Mouse (Mus musculus) layer of hippocampus, postnatal 36 days (tissue): ENCODE data around the gene Papolg. TPM values are rescaled to one million over a fixed set of nuclear protein-coding genes. Genes with fewer than 3 reads are reported as not detected.
"Not testable (repeated sequence)": the region's sequence is repeated elsewhere in the genome, so short reads cannot be mapped to it uniquely, and the experiment has no call there.

Source experiments
- DNase-seq, 2 experiments: peaks; one replicate each; pipeline ENCODE4 v3.0.0; 2022
- total RNA-seq, 2 experiments: library from RNA; stranded (reverse); gene quantifications; 2 replicates each; pipeline ENCODE4 v1.2.3; 2021

The Papolg gene
- total RNA-seq, result 10 to 100 TPM; 19.1 to 22.3 TPM

DNA sequence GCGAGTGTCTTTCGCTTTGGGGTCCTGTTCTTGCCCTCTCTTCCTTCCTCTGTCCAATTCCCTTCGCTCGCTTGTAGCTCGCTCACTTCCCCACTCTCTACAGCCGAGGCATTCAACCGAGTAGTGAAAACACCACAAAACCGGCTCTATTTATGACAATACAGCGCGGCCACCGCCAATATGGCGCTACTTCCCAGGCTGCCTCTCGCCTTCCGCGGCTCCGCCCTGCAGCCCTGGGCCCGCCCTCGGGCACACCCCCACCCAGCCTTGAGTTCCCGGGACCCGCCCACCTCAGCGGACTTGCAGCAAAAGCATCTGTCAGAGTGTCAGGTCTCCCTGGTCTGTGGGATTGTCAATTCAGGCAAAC lies at the start of gene Papolg:
Gene Papolg (minus strand): TSS at position 194 of the 367 bp plus-strand sequence.
- DNase-seq, result peak; percentile 90

DNA sequence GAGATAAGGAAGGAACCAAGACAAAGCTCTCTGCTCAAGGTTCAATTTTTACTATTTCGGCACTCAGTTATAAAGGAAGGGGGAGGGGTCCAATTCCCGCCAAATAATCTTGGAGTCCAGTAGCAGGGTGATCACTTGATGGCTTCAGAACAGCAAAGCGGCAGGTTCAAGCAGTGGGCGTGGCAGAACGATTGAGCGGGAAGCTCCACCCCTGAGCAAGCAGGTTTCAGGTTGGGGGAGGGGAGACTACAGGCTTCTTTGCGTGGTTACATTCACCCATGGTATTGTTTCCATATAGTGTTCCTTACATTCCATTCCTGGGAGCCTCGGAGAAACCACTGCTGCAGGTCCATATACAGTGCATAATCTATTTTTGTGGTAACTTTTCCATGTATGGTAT lies 33.1 kb upstream of the Papolg start:
- not testable (repeated sequence) for DNase-seq

DNA sequence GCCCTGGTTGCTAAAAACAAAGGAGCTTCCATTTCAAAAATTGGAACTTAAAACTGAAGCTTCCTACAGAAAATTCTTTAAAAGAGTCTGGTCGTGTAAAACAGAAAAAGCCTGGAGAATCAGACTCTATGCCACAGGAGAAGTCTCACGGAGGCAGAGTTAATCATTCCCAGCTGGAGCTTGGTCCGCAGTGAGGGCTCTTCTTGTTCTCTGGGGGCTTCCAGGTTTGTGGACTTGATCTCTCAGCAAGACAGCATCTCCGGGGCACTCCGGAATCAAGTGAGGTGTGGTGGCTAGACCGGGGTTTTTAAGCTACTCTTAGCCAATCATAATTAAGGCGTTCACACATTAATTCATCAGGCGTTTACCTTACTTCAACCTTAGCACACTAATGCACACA lies 32.6 kb upstream of the Papolg start:
- DNase-seq, result no peak

DNA sequence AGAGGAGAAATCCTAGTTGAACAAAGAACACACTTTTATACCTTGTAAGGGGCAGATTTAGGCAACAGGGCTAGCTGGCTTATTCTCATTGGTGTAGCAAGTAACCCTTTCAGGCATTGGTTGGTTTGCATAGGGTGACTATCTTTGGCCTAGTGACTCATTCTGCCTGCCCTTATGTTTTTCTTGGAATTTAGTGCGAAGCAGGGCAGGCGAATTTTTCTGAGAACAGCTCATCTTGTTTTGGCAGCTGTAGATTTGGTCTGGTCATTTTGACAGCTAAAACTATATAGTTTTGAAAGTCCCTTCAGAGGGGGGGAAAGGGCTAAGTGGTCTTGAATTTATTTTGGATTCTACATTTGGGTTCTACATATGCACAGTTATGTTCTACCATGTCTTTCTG lies 18.8 kb upstream of the Papolg start:
- DNase-seq, result not testable (repeated sequence)

DNA sequence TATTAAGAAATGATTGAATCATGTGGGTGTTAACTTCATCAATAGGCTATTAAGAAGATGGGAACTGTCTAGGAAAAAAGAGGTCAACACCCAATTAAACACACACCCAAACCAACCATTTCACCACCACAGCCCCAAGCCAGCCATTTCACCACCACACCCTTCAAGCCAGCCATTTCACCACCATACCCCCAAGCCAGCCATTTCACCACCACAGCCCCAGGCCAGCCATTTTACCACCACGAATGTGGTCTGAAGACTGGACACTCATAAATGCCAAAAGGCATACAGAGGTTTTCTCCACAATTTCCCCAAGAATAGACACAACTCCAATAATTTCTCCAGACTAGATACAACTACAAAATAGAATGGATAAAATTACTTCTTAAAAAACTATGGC lies 8.9 kb upstream of the Papolg start:
- no peak for DNase-seq

DNA sequence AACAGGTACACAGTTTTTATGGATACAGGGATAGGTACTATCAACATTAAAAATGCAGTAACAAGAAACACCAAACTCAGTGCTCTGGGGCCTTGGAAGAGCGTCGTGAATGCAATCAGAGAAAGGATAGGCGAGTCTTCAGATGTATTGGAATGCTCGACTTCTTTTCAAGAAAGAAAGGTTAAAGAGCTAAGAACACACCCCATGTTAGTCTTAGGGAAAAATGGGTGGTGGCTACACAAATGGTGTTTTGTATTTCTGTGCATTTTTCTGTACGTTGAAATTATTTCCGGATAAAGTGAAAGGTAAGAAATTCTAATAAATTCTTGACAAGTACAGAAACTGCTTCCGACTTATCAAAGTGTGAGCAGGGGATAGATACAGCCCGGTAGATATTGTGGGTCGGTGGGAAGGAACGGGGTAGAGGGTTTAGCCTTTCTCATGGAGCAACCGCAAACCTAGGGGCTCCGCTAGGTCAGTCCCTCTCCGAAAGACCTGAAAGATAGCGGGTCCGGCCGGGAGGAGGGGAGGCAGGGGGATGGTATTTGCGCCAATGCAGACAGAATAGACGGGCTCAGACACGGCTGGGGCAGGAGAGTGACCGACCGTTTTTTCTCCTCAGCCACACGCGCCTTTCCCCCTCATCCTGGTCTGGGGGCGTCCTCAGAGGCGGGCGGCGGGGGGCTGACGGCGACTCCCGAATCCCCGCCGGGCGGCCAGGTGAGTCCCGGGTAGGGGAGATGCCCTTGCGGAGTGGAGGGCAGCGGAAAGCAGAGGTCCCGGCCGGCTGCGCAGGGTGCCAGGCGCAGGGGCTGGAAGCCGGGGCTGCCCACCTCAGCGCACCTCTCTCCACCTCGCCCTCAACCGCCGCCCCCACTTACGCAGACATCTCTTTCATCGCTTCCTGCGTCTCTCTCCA lies 653 bp downstream of the Papolg start:
- no peak for DNase-seq

DNA sequence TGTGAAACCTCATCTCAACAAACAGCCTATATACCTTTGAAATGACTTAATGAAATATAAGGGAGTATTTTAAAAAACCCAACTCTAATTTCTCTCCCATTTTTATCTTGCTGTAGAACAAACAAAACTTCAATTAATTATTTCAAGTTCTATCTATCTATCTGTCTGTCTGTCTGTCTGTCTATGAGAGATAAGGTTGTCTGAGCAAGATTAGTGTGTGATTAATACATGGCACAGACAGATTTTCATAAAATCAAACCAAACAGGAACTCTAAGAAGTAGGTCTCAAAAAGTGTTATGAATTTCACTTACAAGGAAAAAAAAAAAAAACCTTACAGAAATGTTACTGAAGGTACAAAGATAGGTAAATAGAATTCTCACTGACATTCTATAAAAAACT lies 1.5 kb downstream of the Papolg start:
- no peak for DNase-seq

DNA sequence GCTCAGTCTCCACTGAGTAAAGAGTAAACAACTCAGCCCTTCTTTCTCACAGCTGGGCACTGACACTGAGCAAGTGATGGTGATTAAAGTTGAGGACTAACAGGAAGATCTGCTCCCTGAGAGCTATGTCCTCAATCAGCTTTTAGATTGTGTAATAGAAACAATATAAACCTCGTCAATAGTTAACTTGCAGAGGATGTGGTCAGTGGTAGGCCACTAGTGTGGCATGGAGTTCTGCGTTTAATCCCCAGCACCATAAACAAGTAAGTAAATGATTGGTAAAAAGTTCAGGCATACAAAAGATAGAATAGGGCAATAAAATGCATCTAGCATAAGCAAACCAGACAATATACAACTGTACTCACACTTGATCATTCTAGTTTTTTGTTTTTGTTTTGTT lies 30.7 kb downstream of the Papolg start:
- no peak for DNase-seq

DNA sequence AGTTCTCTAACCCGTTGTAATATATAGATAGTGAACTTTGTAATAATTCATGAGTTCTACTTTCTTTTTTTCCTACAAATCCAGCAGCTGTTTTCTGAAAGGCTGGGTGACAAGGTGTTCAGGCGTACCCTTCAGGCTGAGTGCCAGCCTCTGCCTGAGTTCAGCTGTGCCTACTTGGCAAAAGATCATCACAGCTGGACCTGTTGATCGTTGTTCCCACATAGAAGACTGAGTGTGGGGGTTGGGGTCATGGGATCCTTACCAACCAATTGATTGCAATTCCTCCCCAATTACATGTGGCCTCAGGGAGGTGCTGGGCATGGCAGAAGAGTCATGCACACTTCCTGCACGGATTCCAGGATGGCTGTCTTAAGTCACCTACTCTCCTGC lies 38.3 kb downstream of the Papolg start:
- DNase-seq, result no peak

DNA sequence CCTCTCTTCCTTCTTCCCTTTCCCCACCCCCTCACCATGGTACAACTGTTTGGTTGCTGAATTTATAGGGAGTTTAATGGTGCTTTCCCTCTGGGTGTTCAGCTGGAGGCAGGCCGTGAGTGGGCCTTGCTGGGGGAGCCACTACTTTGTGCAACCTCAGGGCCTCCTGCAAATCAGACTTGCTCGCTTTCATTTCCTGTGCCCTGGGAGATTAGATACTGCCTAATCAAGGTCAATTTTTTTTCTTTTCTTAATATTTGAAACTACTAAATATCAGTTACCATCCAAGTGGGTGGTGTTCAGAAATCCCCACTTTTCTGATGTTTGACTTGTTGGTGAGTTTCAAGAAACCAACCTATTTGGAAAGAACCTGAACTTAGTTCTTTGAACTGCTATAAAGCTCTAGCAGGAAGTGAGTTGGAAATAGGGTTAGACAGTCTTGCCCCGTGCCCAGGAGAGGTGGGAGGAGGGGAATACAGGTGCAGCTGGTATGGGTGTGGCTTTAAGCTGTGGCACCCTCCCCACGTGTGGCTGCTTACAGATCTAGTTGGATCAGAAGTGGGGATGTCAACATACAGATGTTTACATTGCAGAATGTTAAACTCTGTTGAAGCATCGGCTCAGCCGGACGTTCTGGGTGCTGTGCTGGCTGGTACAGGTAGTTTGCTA lies 38.9 kb downstream of the Papolg start:
- no peak for DNase-seq

DNA sequence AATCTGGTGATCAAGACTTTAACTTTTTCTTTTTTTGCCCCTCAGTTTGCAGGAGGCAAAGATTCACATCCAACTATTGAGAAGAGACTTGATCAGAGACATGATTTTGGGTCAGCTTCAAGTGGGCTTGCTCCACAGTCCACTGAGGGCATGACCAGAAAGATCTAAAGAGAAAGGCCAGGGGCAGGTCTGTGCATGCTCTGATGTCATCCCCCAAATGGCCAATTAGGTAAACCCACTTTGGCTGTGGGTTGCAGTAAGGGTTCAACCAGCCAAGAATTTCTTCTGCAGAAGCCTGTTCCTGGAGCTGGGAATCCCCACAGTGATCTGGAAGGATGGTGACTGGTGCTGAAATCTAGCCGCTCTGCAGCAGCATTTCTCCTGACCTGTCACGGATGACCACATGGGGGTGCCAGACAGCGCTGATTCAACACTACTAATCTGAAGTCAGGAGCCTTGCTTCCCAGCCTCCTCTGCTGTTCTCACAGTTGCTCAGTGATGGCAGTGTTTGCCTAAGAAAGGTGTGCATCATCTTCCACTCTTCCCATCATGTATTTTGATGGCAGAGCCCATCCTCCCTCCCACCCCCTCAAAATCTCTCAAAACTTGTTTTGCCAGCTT lies 39.8 kb downstream of the Papolg start:
- peak; percentile 49 to 56 for DNase-seq

DNA sequence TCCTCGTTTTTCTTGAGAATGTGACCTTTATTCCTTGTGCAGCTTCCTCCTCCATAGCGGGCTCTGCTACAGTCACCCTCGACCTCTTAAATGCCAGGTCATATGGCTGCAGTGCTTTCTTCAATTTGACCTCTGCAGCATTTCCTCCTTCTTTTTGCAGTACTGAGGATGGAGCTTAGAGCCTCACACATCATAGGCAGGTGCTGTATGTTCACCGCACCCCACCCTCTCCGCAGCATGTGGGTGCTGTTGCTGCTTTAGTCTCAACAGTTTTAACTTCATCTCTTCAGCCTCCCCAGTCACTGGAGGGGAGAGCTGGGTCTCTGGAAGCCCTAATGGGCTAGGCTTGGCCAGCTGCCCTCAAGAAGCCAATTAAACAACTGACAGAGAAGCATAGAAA lies 41.7 kb downstream of the Papolg start:
- DNase-seq, result no peak

DNA sequence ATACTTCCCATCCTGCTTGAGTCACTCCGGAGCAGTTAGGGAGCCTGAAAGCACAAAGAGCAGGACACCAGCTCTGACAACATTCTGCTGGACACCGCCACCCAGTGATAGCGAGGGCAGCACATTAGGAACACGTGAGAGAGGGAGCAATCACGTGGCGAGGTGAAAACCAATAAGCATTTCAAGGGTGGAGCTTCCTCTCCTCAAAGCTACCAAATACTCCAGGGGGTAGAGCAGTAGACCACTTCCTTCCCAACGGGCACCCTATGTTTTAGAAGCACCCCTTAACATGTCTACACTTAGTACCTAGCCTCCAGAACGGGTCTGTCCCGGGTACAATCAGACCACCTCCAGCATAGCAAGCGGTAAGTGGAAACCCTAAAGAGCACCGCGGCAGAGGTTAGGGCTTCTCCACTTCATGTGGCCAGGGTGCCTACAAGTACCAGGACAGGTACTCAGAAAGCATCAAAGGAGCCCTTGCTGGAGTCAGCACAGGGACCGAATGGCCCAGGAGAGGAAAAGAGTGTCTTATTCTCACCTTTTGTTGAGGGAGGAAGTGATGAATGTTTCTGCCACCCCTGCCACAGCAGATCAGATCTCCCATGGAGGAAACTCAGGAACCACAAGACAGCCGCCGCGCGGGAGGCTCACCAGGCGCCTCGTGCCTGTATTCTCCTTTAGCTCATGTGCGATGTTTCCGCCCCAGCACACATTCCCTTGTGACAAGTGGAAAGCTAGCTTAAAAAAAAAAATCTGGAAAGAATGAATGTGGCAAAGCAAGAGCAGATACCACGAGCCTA lies 48.8 kb downstream of the Papolg start:
- DNase-seq, result no peak

DNA sequence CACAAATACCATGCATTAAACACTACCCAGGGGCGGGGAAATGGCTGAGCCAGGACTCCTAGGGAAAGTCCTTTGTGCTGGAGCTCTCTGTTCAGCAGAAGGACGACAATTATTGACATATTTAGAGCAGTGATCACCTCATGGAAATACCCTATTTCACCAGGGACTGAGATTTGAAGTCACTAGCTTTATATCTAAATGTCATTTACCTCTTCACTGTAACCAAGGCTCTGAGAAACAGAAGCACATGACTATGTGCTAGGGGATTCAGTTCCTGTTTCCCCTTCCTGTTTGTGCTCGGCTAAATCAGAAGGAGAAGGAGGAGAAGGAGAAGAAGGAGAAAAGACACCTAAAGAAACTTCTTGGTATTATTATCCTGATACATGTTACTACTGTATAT lies 71.8 kb downstream of the Papolg start:
- DNase-seq, result no peak

DNA sequence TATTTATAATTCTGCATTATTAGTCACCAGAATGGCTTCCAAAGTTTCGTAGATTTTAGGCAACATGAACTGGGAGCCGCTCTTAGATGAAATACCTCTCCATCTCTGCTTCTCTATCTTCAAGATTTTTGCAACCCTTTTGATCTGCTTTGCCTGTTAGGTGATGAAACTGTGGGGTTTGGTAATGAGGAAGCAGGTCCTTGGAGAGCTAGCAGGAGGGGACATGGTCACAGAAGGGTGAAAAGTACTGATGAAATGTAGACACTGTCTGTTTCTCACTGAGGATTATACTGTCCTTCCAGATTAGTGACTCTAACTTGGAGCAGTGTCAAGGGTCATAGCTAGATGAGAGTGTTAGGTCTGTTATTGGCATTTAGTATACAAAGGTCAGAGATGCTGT lies 73.4 kb downstream of the Papolg start:
- DNase-seq, result no peak

DNA sequence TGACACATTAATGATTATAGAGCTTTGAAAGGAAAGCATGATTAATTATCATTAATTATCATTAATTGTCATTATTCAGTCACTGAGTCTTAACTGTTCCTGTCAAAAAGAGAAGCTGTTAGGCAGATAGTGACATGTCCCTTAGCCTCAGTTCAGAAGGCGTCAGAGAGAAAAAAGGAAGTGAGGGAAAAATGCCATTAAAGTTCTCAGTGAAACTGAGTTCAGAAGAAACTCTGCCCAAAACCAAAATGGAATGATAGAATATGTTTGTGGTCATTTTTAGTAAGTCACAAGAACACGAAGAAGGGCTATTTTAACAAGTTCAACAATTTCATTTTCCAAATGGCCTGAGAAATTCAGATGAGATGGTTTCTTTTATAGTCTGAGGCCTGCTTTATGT lies 74.1 kb downstream of the Papolg start:
- no peak for DNase-seq

DNA sequence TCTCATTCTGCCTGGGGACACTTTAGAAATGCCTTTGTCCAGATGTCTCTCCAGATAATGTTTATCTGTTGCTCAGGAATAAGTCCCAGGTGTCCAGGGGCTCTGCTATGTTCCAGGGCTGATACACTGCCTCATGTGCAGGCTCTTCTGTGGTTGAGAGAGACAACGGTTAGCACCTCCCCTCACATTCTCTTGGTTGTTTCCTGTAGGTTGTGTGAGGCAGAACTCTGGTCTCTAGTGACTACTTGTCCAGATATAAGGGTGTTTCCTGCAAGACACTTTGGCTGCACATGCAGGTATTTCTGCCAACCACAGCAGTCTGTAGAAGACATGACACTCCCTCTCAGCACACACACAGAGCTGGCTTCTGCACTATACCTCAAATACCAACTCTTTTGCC lies 76.3 kb downstream of the Papolg start:
- no peak for DNase-seq

Other genes starting within 250 kb of the Papolg start
- 10 to 100 TPM; 12.4 to 15.5 TPM for gene Pus10, start 229.6 kb downstream of the Papolg start, total RNA-seq
- gene Pex13, start 229.3 kb downstream of the Papolg start, total RNA-seq, result 10 to 100 TPM; 28.4 to 29.7 TPM
- 1 to 10 TPM; 2.6 to 2.7 TPM for gene Rel, start 124.3 kb downstream of the Papolg start, total RNA-seq
- 1 to 10 TPM; 1.4 to 1.6 TPM for gene A830031A19Rik, start 179.8 kb upstream of the Papolg start, total RNA-seq
- 100 to 1,000 TPM; 112 to 113 TPM for gene Bcl11a, start 182.8 kb upstream of the Papolg start, total RNA-seq